Mouse (Mus musculus) thymus, adult 2 months (tissue): Measurements from ENCODE around the gene Dok4.

Source experiments
- CTCF ChIP-seq: fragments of 200-500 bp; IDR thresholded peaks from 2 replicates; pipeline ENCODE4 v1.5.1; 2012; ENCODE audit warnings: mild to moderate bottlenecking, control low read depth, low read length, moderate library complexity, borderline replicate concordance; ENCODE audit not compliant: control insufficient read depth, poor library complexity, insufficient read depth; ENCODE audit errors: extremely low read depth
- POLR2A ChIP-seq: fragments of 200-500 bp; IDR thresholded peaks from 2 replicates; pipeline ENCODE4 v1.6.1; 2012; ENCODE audit warnings: mild to moderate bottlenecking, low read length, control low read depth, moderate library complexity; ENCODE audit not compliant: control insufficient read depth, poor library complexity, insufficient read depth; ENCODE audit errors: extremely low read depth

- TF ChIP-seq POLR2A (no peak), CTCF (no peak)
Measured at GRCm38 (mm10) chr8:94916311-94916959, 40.3 kb upstream of the Dok4 start.
